Mouse (Mus musculus): ENCODE results near the gene Ephx3. TPM values are rescaled to one million over a fixed set of nuclear protein-coding genes. Genes with fewer than 3 reads are reported as not detected.

The Ephx3 gene
- 0.58 TPM for polyA plus RNA-seq (2015; fragmentation: Illumina TruSeq; extraction: RNeasy Lipid Tissue Mini Kit (QIAGEN cat#74804); ENCODE audit: low read depth, low replicate concordance)

GRCm38 (mm10) chr17:32188863-32189636 is at the start of gene Ephx3:
Gene Ephx3, minus strand, starts transcription at chr17:32189549.

GRCm38 (mm10) chr17:32166687-32167086 is 22.7 kb downstream of the Ephx3 start, which contains the start of gene Notch3:
Gene Notch3, minus strand, starts transcription at chr17:32166852.

Other genes with a start within 250 kb of the Ephx3 start
- gene Rrp1b, start 153.4 kb downstream of the Ephx3 start, polyA plus RNA-seq (2015; fragmentation: Illumina TruSeq; extraction: RNeasy Lipid Tissue Mini Kit (QIAGEN cat#74804); ENCODE audit: low read depth, low replicate concordance): 11.1 TPM
- 0.62 TPM for gene Hsf2bp, start 153.2 kb downstream of the Ephx3 start, polyA plus RNA-seq (2015; fragmentation: Illumina TruSeq; extraction: RNeasy Lipid Tissue Mini Kit (QIAGEN cat#74804); ENCODE audit: low read depth, low replicate concordance)
- gene Notch3, start 22.7 kb downstream of the Ephx3 start, polyA plus RNA-seq (2015; fragmentation: Illumina TruSeq; extraction: RNeasy Lipid Tissue Mini Kit (QIAGEN cat#74804); ENCODE audit: low read depth, low replicate concordance): 4.6 TPM
- 49.3 TPM for gene Brd4, start 95.2 kb upstream of the Ephx3 start, polyA plus RNA-seq (2015; fragmentation: Illumina TruSeq; extraction: RNeasy Lipid Tissue Mini Kit (QIAGEN cat#74804); ENCODE audit: low read depth, low replicate concordance)
- 65.8 TPM for gene Akap8, start 131.7 kb upstream of the Ephx3 start, polyA plus RNA-seq (2015; fragmentation: Illumina TruSeq; extraction: RNeasy Lipid Tissue Mini Kit (QIAGEN cat#74804); ENCODE audit: low read depth, low replicate concordance)
- 154 TPM for gene Akap8l, start 161.1 kb upstream of the Ephx3 start, polyA plus RNA-seq (2015; fragmentation: Illumina TruSeq; extraction: RNeasy Lipid Tissue Mini Kit (QIAGEN cat#74804); ENCODE audit: low read depth, low replicate concordance)
- 24.6 TPM for gene Wiz, start 199.9 kb upstream of the Ephx3 start, polyA plus RNA-seq (2015; fragmentation: Illumina TruSeq; extraction: RNeasy Lipid Tissue Mini Kit (QIAGEN cat#74804); ENCODE audit: low read depth, low replicate concordance)
- gene Rasal3, start 214.0 kb upstream of the Ephx3 start, polyA plus RNA-seq (2015; fragmentation: Illumina TruSeq; extraction: RNeasy Lipid Tissue Mini Kit (QIAGEN cat#74804); ENCODE audit: low read depth, low replicate concordance): 3.5 TPM
- gene Pglyrp2, start 234.6 kb upstream of the Ephx3 start, polyA plus RNA-seq (2015; fragmentation: Illumina TruSeq; extraction: RNeasy Lipid Tissue Mini Kit (QIAGEN cat#74804); ENCODE audit: low read depth, low replicate concordance): not detected